Mouse (Mus musculus) small intestine, adult 2 months (tissue): Measurements from ENCODE around the gene Agtrap.

Source experiments
- CTCF ChIP-seq: fragments of 200-500 bp; IDR thresholded peaks from 2 replicates; pipeline ENCODE4 v1.5.1; 2012; ENCODE audit warnings: low read depth, mild to moderate bottlenecking, control low read depth, inconsistent platforms, low read length, moderate library complexity, mixed read lengths; ENCODE audit not compliant: insufficient replicate concordance, insufficient read length; ENCODE audit errors: extremely low read depth
- POLR2A ChIP-seq: fragments of 200-500 bp; IDR thresholded peaks from 2 replicates; pipeline ENCODE4 v1.6.1; 2012; ENCODE audit warnings: low read depth, mild to moderate bottlenecking, control low read depth, inconsistent platforms, low read length, moderate library complexity

- TF ChIP-seq POLR2A = no peak
- TF ChIP-seq CTCF = no peak
These were observed 34.9 kb downstream of the Agtrap start for GRCm38 (mm10) chr4:148052976-148053375.
